Mouse (Mus musculus): ENCODE results near the gene Camsap1. TPM values are rescaled to one million over a fixed set of nuclear protein-coding genes. Genes with fewer than 3 reads are reported as not detected.

Gene Camsap1
- polyA plus RNA-seq (2014; fragmentation: Nextera tagmentation; extraction: Ambion mirVana) = 20.5 and 25.1 TPM in 2 replicates

DNA sequence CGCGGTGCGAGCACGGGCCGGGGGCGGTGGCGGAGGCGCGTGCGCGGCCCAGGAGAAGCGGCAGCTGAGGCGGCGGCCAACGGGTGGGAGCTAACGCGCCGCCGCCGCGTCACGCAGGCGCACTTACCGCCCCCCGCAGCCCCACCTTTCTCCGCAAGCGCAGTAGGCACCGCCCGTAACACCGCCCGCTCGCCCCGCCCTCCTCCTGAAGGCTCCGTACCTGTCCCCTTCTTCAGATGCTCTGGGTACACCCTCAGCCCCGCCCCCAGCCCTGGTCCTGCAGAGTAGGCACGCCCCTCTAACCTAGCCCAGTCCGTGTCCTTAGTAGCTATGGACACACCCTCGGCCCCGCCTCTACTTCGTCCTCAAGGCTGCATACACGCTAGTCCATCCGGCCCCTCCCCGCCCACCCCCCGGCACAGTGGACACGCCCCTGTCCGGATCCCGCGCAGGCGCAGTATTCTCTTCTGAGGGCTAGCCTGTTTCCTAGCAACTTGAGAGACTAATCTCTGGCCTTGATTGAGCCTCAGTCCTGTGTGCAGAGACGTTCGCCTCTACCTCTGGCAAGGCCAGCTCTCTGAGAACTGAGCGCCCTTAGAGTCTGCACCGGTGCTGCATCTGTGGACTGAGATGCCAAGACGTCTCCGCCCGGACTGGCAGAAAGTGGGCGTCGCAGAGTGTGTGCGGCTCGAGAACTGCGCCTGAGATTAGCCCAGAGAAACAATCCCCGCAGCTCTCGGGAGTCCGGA lies at the start of gene Camsap1:
Camsap1 (minus strand) TSS at position 124 of the 749 bp plus-strand sequence.
- WGBS = under 1% methylated on average over 35 of the region's 64 CpGs
- peak within 1 kb of the TSS; percentile 99 for H3K9ac ChIP-seq (replicated peaks; ENCODE audit: low read length)
- DNase-seq (ENCODE audit: low spot score) (peak; percentile 100), ATAC-seq (replicated peaks; ENCODE audit: insufficient number of reproducible peaks, low FRiP score, low TSS enrichment, low read depth) (peak; percentile 99)
- no peaks in the 10 kb centered on the region for H3K9me3 ChIP-seq (replicated peaks; ENCODE audit: control insufficient read depth, low read length)
- no peaks in the 10 kb centered on the region for H3K36me3 ChIP-seq (replicated peaks; ENCODE audit: control insufficient read depth, insufficient read depth, low read depth, low read length)
- peak within 1 kb of the TSS; percentile 79 for H3K27ac ChIP-seq (replicated peaks; ENCODE audit: low read depth, low read length)
- peak within 1 kb of the TSS; percentile 82 for H3K4me2 ChIP-seq (ENCODE audit: low read depth, low read length)
- H3K27me3 ChIP-seq (ENCODE audit: control insufficient read depth, insufficient read depth, low read length) = no peaks in the 10 kb centered on the region
- H3K4me1 ChIP-seq (ENCODE audit: control insufficient read depth, insufficient read depth, low read length) = no peaks in the 10 kb centered on the region; the same call in 1 of the 2 replicates
- H3K4me3 ChIP-seq (ENCODE audit: low read depth, low read length) = peak within 1 kb of the TSS; percentile 95

- no peaks in the 10 kb centered on the region for H3K9me3 ChIP-seq (replicated peaks; ENCODE audit: control insufficient read depth, low read length)
- WGBS = 43% methylated on average over 3 of the region's 3 CpGs
- no peak overlapping the region for H3K9ac ChIP-seq (replicated peaks; ENCODE audit: low read length)
- no peaks in the 10 kb centered on the region for H3K4me1 ChIP-seq (ENCODE audit: control insufficient read depth, insufficient read depth, low read length)
- no peak overlapping the region for H3K27ac ChIP-seq (replicated peaks; ENCODE audit: low read depth, low read length)
- no peaks in the 10 kb centered on the region for H3K36me3 ChIP-seq (replicated peaks; ENCODE audit: control insufficient read depth, insufficient read depth, low read depth, low read length)
- DNase-seq (ENCODE audit: low spot score) (no peak), ATAC-seq (replicated peaks; ENCODE audit: insufficient number of reproducible peaks, low FRiP score, low TSS enrichment, low read depth) (no peak)
- H3K4me2 ChIP-seq (ENCODE audit: low read depth, low read length) = no peak overlapping the region
- no peak overlapping the region for H3K4me3 ChIP-seq (ENCODE audit: low read depth, low read length)
- H3K27me3 ChIP-seq (ENCODE audit: control insufficient read depth, insufficient read depth, low read length) = no peaks in the 10 kb centered on the region
These were observed 47.2 kb upstream of the Camsap1 start for GRCm38 (mm10) chr2:26030288-26030687.

DNA sequence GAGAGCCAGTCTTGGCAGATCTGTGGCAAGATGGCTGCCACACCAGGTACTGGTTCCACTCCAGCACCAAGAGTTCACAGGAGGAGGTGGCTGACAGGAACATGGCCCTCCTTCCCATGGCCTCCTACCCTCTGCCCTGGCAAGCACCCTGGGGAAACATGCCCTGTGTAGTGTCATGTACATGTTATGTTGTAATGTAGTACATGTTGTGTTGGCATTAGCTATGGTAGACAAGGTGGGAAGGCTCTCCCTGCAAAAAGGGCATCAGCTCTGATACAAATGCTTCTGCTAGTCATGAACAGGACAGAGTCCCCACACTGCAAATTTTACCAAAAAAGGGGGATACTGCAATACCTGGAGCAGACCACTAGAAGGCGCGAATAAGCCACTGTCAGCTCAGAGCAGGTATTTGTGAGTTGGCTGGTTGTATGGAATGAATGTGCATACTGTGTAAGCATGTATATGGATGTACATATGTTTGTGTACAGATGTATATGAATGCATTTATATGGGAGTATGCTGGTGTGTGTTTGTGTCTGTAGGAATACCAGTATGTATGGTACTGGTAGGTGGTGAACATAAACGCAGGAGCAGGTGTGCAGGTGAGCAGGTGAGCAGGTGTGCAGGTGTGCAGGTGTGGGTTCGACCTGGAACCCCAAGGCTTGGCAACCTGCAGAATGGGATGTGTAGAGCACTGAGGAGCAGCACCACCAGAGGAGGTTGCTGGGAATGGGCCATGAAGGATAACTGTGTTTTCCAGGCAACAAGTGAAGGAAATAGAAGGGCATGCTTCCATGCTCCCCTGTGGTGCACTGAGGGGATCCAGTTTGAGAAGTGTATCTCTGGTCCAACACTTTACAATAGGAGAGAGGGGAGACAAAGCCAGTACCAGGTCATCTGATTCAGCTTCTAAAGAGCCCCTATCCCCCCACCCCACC lies 41.3 kb upstream of the Camsap1 start:
- Histone ChIP-seq H3K27me3 (ENCODE audit: control insufficient read depth, insufficient read depth, low read length) (no peaks in the 10 kb centered on the region), H3K4me2 (ENCODE audit: low read depth, low read length) (no peak overlapping the region), H3K9me3 (replicated peaks; ENCODE audit: control insufficient read depth, low read length) (no peaks in the 10 kb centered on the region), H3K4me1 (ENCODE audit: control insufficient read depth, insufficient read depth, low read length) (no peaks in the 10 kb centered on the region), H3K27ac (replicated peaks; ENCODE audit: low read depth, low read length) (no peak overlapping the region), H3K4me3 (ENCODE audit: low read depth, low read length) (no peak overlapping the region), H3K36me3 (replicated peaks; ENCODE audit: control insufficient read depth, insufficient read depth, low read depth, low read length) (no peaks in the 10 kb centered on the region), H3K9ac (replicated peaks; ENCODE audit: low read length) (no peak overlapping the region)
- DNase-seq (ENCODE audit: low spot score) = peak; percentile 70
- WGBS = 37% methylated on average over 4 of the region's 4 CpGs
- no peak for ATAC-seq (replicated peaks; ENCODE audit: insufficient number of reproducible peaks, low FRiP score, low TSS enrichment, low read depth)

- WGBS = 82% methylated on average over 1 of the region's 1 CpGs
- Histone ChIP-seq H3K4me3 (ENCODE audit: low read depth, low read length) (no peak overlapping the region), H3K9ac (replicated peaks; ENCODE audit: low read length) (no peak overlapping the region), H3K27me3 (ENCODE audit: control insufficient read depth, insufficient read depth, low read length) (no peaks in the 10 kb centered on the region), H3K36me3 (replicated peaks; ENCODE audit: control insufficient read depth, insufficient read depth, low read depth, low read length) (no peaks in the 10 kb centered on the region), H3K4me1 (ENCODE audit: control insufficient read depth, insufficient read depth, low read length) (no peaks in the 10 kb centered on the region), H3K27ac (replicated peaks; ENCODE audit: low read depth, low read length) (no peak overlapping the region), H3K9me3 (replicated peaks; ENCODE audit: control insufficient read depth, low read length) (no peaks in the 10 kb centered on the region), H3K4me2 (ENCODE audit: low read depth, low read length) (no peak overlapping the region)
- DNase-seq (ENCODE audit: low spot score) (no peak), ATAC-seq (replicated peaks; ENCODE audit: insufficient number of reproducible peaks, low FRiP score, low TSS enrichment, low read depth) (no peak)
These were observed 39.5 kb upstream of the Camsap1 start for GRCm38 (mm10) chr2:26022626-26023025.

DNA sequence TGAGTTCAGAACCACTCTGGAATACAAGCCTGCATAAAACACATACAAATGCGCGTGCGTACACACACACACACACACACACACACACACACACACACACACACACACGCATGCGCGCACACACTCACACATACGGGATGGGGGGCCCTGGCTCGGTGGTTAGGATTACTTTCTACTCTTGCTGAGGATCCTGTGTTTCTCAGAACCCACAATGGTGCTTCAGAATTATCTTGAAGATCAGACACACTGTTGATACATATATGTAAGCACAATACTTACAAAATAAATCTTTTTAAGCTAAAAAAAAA lies 39.1 kb upstream of the Camsap1 start:
- H3K4me2 ChIP-seq (ENCODE audit: low read depth, low read length) = no peak overlapping the region
- no peak for ATAC-seq (replicated peaks; ENCODE audit: insufficient number of reproducible peaks, low FRiP score, low TSS enrichment, low read depth)
- H3K27me3 ChIP-seq (ENCODE audit: control insufficient read depth, insufficient read depth, low read length) = no peaks in the 10 kb centered on the region
- no peak overlapping the region for H3K9ac ChIP-seq (replicated peaks; ENCODE audit: low read length)
- H3K27ac ChIP-seq (replicated peaks; ENCODE audit: low read depth, low read length) = no peak overlapping the region
- no peaks in the 10 kb centered on the region for H3K9me3 ChIP-seq (replicated peaks; ENCODE audit: control insufficient read depth, low read length)
- no peak for DNase-seq (ENCODE audit: low spot score)
- WGBS = 87% methylated on average over 8 of the region's 8 CpGs
- no peak overlapping the region for H3K4me3 ChIP-seq (ENCODE audit: low read depth, low read length)
- no peaks in the 10 kb centered on the region for H3K36me3 ChIP-seq (replicated peaks; ENCODE audit: control insufficient read depth, insufficient read depth, low read depth, low read length)
- H3K4me1 ChIP-seq (ENCODE audit: control insufficient read depth, insufficient read depth, low read length) = no peaks in the 10 kb centered on the region

DNA sequence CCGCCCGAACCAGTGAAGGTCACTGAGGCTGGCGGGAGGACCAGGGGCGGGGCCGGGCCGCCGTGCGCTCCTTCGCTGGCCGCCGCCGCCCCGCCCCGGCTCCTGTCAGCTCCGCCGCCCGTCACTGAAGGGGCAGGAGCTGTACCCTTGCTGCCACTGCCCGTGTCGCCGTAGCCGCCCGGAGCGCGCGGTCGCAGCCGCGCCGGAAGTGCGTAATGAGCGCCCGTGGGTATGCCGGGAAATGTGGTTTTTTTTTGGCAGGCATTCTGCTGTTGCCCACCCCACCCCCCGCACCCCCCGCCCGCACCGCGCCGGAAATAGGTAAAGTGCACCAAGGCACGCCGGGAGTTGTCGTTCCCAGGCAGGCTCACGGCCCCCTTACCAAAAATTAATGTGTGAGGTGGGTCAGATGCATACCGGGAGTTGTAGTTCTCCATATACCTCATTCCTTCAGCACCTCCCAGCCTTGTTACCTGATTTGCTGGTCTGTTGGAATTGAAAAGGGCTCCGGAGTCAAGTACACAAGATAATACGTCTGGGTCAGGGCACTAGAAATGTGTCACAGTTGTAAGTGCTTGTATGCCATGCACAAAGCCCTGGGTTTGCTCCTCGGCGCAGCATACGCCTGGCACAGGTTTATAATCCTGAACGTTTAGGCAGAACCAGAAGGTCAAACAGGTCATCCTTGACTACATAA lies 38.6 kb upstream of the Camsap1 start, which contains the start of gene Ubac1:
Ubac1 (minus strand) TSS at position 187 of the 697 bp plus-strand sequence.
- H3K9ac ChIP-seq (replicated peaks; ENCODE audit: low read length) = peak within 1 kb of the TSS; percentile 80
- H3K9me3 ChIP-seq (replicated peaks; ENCODE audit: control insufficient read depth, low read length) = no peaks in the 10 kb centered on the region
- peak; percentile 87 for ATAC-seq (replicated peaks; ENCODE audit: insufficient number of reproducible peaks, low FRiP score, low TSS enrichment, low read depth)
- H3K4me3 ChIP-seq (ENCODE audit: low read depth, low read length) = peak within 1 kb of the TSS; percentile 85
- H3K27me3 ChIP-seq (ENCODE audit: control insufficient read depth, insufficient read depth, low read length) = no peaks in the 10 kb centered on the region
- H3K27ac ChIP-seq (replicated peaks; ENCODE audit: low read depth, low read length) = peak within 1 kb of the TSS; percentile 67
- H3K4me2 ChIP-seq (ENCODE audit: low read depth, low read length) = peak within 1 kb of the TSS; percentile 86
- peak; percentile 95 for DNase-seq (ENCODE audit: low spot score)
- WGBS = 6% methylated on average over 49 of the region's 50 CpGs
- no peaks in the 10 kb centered on the region for H3K4me1 ChIP-seq (ENCODE audit: control insufficient read depth, insufficient read depth, low read length)
- no peaks in the 10 kb centered on the region for H3K36me3 ChIP-seq (replicated peaks; ENCODE audit: control insufficient read depth, insufficient read depth, low read depth, low read length)

DNA sequence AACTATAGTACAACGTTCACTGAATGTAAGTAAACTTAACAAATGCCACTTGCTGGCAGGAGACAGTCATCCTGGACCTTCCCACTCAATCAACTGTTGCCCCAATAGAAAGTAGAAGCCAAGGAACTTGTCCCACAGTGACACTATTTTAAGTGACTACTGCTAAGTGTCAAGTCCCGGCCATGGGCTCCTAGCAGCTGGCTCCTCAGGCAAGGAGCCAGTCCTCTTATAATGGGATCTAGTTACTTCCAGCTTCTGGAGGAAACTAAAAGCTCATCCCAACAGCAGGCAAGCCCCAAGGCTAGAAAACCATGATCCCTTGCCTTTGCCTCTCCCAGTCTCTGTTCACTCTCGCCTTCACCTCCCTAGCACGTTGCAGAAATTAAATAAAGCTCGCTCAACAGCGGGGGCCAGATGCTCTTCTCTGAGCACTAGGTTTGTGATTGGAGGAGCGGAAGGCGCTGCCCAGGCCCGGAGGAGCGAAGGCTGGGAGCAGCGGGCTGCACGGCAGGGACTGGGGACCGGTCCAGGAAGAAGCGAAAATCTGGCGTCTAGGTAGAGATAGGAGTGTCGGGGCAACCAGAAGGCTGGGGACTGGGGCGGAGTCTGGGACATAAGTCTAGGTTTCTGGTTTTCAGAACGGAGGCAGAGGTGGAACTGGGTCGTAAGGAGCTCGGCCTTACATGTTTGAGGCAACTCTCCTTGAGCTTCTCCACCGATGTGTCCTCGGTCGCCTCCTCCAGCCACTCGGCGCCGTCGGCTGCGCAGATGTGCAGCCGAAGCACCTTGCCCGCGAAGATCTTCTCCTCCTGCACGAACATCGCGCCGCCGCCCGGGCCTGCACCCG lies 37.9 kb upstream of the Camsap1 start:
- H3K4me3 ChIP-seq (ENCODE audit: low read depth, low read length) = peak overlapping the region; percentile 85
- peak; percentile 46 for ATAC-seq (replicated peaks; ENCODE audit: insufficient number of reproducible peaks, low FRiP score, low TSS enrichment, low read depth)
- peak overlapping the region; percentile 86 for H3K4me2 ChIP-seq (ENCODE audit: low read depth, low read length)
- H3K9me3 ChIP-seq (replicated peaks; ENCODE audit: control insufficient read depth, low read length) = no peaks in the 10 kb centered on the region
- H3K27me3 ChIP-seq (ENCODE audit: control insufficient read depth, insufficient read depth, low read length) = no peaks in the 10 kb centered on the region
- H3K27ac ChIP-seq (replicated peaks; ENCODE audit: low read depth, low read length) = peak overlapping the region; percentile 67
- peak; percentile 30 for DNase-seq (ENCODE audit: low spot score)
- H3K9ac ChIP-seq (replicated peaks; ENCODE audit: low read length) = peak overlapping the region; percentile 80
- WGBS = 3% methylated on average over 37 of the region's 38 CpGs
- H3K36me3 ChIP-seq (replicated peaks; ENCODE audit: control insufficient read depth, insufficient read depth, low read depth, low read length) = no peaks in the 10 kb centered on the region
- H3K4me1 ChIP-seq (ENCODE audit: control insufficient read depth, insufficient read depth, low read length) = no peaks in the 10 kb centered on the region

All from embryonic facial prominence, embryonic 11.5 days (tissue).